Mouse (Mus musculus) c-Kit-positive CD71-positive TER-119-negative erythroid progenitor cells, embryonic 14.5 days (primary cell): Measurements from ENCODE around the gene Bcas2.
A peak's percentile ranks its signal among the peaks of the same experiment; 100 is the strongest.
"Not testable (repeated sequence)": the region's sequence is repeated elsewhere in the genome, so short reads cannot be mapped to it uniquely, and the experiment has no call there.

Source experiments
- DNase-seq: peaks from one replicate; pipeline ENCODE4 v3.0.0-alpha.2; 2013; ENCODE audit warnings: low read depth

The Bcas2 gene

DNA sequence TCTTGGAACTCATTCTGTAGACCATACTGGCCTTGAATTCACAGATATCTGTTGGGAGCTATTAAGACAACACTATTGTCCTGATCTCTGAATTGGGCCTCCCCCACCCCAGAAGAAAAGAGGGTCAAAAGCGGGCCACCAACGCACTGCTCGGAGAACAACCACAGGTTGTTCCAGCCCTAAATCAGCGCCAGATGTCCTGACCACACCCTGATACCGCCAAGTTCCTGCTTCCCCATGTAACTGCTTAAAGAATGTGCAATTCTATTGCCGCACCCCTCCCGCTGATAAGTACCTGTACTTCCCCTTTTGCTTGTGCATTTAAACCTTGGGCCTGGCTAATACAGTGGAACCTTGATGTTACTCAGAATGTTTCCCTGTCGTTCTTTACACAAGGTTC, 43.9 kb downstream of the Bcas2 start:
- DNase-seq: not testable (repeated sequence)

DNA sequence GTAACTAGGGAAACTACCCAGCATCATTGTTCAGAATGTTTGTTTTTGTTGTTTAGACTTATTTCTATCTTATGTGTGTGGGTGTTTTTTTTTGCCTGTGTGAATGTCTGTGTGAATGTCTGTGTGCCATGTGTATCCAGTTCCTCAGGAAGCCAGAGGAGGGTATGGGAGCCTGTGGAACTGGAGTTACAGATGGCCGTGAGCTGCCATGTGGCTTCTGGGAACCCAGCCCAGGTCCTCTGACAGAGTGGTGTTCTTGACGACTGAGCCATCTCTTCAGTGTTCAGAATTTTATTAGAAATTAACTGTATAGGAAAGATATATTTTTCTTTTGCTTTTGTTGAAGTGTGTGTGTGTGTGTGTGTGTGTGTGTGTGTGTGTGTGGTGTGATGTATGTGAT, 50.0 kb downstream of the Bcas2 start:
- no peak for DNase-seq

DNA sequence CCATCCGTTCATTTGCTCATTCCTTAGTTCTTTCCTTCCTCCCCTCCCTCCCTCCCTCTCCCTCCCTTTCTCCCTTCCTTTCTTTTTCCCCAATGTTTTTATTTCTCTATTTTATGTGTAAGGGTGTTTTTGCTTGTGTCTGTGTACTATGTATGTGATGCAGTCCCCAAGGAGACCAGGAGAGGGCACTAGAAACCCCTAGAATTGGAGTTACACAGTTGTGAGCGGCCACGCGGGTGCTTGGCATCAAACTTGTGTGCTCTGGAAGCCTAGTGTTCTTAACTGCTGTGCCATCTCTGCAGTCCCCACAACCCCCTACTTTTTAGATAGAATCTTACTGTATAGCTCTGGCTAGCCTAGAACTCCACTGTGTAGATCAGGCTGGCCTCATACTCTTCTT, 52.3 kb downstream of the Bcas2 start:
- DNase-seq: peak; percentile 42

GRCm38 (mm10) chr3:103224231-103224765, 52.8 kb downstream of the Bcas2 start:
- no peak for DNase-seq

DNA sequence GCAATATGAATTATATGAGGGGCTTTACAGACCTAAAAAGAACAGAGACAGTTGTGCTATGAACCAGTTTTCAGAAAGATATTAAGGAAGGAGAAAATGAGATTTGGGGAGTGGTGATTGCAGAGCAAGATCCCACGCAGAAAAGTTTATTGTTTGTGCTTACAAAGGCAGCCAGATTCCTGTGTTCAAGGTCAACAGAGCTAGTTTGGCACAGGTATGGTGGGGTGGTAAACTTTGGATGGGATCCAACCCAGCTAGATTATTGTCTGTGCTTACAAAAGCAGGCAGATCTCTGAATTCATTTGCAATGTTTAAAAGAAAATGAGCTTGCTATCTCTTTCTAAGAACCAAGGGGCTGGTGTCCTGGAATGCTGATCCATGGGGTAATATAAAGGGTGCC, 56.3 kb downstream of the Bcas2 start:
- DNase-seq: no peak
